Mouse (Mus musculus) testis, adult 2 months (tissue): ENCODE results near the gene Galntl6.

ENCODE experiments used
- CTCF ChIP-seq: fragments of 200-500 bp; IDR thresholded peaks from 2 replicates; pipeline ENCODE4 v1.5.1; 2012; ENCODE audit warnings: low read depth, mild to moderate bottlenecking, inconsistent platforms, low read length, moderate library complexity; ENCODE audit not compliant: control insufficient read depth, insufficient read depth, insufficient replicate concordance
- POLR2A ChIP-seq: fragments of 200-500 bp; IDR thresholded peaks from 2 replicates; pipeline ENCODE4 v1.6.1; 2012; ENCODE audit warnings: low read depth, mild to moderate bottlenecking, inconsistent platforms, low read length, moderate library complexity; ENCODE audit not compliant: control insufficient read depth

GRCm38 (mm10) chr8:58911677-58912076 lies 763 bp downstream of the Galntl6 start, which contains the start of gene BC030500:
- TF ChIP-seq POLR2A (no peak), CTCF (no peak)
